Mouse (Mus musculus): ENCODE measurements at regions not wholly inside any gene's neighbourhood (a gene's known extent, or its start where the extent isn't known, plus 50 kb on each side); places are given as distances from the start of the nearest gene placed in this dataset.
A peak's percentile ranks its signal among the peaks of the same experiment; 100 is the strongest.

DNA sequence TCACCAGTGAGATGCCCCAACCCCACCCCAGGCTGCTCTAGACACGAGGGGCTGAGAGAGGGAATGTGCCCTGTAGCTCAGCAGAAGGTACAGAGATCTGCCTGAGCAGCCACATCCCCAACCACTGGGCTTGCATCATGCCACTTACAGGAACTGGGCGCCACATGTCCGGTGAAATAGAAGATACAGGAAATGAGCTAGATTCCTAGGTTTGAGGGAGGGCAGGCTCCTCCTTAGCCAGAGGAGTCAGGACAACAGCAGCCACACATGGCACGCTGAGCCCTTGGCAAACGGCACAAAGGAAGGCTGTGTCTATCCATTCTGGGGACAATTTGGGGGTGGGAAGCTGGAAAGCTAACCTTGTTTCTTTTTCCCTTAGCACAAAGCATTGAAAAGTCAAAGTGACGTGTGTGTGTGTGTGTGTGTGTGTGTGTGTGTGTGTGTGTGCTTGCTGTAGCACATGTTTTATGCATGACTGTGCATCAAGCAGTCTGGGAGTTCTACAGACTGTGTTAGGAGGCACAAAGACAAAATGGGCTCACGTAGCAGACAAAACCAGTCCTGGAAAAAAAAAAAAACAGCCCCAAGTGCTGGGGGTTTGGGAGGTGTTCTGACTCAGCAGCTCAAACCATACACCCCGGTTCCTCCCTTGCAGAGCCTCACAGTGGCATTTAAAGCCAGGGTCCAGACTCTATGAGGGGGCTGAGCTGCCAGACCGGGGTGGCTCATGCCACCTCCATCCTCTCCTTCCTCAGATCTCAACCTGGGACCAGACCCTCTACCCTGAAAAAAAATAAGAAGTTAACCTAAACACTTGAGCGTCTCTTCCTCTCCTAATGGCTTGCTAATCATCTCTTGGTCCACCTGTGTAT, 343.7 kb upstream of the Smim15 start:
- no peak for DNase-seq (ENCODE audit: low spot score)

DNA sequence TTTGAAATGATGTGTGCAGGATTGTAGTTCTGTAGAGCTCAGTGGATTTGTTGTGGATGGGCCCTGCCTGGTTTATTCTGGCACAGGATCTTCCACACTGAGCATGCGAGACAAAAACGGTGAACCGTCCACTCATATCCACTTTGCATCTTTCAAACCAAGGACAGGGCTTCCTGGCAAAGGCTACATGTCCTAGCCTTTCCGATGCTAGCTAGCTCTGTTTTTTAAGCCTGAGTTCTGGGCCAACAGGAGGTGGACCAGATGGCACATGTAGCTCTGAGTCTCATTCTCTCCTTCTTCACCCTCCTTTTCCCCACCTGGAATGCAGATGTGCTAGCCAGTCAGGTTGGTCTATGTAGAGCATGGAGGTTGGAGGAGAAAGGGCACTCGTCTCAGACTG, 345.0 kb upstream of the Smim15 start:
- DNase-seq (ENCODE audit: low spot score): no peak

DNA sequence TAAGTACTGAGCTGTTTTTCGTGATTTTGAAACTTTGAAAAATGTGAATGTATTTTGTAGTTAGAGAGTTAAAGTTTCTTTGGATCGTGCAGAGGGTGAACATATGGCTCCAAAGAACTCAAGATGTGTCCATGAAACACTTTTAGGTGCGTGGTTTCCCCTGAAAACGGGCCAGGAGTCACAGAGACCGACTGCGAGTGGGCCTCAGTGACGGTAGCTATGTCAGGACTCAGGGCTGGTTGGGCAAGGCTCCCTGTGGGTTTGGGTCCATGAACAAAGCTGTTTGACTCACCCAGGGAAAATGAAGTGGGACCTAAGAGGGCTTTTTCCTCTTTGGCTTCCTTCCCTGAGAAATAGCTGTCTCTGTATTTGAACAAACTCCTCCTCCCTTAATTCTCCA, 345.9 kb upstream of the Smim15 start:
- DNase-seq (ENCODE audit: low spot score): no peak

DNA sequence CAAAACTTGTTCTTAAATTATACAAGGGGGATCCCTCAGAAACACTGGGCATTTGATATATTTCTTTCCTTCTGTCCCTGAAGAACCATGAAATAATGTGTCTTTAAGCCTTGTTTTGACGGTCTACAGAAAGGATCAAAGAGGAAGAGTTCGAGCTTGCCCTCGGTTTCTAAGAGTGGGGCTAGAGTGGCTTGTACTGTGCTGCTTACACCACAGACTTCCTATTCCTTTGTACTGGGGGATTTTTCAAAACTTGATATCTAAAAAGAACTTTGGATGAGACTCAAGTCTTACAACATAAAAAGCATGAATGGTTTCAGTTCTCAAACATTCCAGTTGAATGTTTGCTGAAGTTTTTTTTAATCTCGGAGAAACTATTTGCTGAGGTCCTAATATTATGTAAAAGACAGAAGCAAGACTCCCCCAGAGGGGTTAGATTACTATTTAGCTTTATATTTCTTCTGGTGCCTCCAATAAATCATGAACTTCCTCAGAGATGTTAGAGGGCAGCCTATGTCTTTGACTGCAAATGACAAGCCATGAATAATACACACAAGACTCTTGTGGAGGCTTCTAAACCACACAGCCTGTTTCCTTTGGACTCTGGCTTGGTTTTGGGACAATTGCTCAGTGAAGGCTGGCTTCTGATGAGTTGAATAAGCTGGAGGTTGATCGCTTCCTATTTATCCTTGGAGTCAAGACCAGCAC, 352.0 kb upstream of the Smim15 start:
- no peak for DNase-seq (ENCODE audit: low spot score)

DNA sequence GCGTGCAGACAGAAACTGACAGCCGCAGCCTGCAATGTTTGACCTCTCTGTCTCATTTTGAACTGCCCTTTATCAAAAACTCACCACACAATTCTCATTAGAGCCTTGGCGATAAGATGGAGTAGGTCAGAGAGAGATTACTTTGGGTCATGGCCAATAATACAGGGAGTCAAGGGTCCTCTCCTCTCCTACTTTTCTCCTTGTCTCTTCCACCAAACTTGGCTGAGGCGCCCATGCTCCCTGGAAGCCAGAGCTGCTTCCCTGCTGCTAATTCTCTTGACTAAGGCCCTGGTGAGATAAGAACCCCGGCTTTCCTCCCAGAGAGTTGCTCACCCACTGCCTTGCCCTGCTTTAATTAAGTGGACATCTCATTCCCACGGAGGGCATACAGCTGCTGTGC, 355.3 kb upstream of the Smim15 start:
- no peak for DNase-seq (ENCODE audit: low spot score)

DNA sequence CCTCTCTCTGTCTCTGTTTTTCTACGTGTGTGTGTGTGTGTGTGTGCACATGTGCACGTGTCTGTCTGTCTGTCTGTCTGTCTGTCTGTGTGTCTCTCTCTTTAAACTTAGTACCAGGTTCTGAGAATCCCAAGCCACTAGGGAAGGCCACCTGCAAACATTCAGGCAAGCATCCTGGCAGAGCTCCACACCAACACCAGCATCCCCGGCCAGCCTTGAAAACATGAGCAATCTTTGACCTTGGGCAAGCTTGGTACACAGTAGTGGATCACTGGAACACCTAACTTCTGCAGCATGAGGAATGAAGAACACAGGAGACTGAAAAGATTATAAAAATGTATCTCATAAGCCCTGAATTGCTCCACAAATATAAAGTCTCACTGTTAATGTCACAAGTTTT, 359.0 kb upstream of the Smim15 start:
- DNase-seq (ENCODE audit: low spot score): no peak

DNA sequence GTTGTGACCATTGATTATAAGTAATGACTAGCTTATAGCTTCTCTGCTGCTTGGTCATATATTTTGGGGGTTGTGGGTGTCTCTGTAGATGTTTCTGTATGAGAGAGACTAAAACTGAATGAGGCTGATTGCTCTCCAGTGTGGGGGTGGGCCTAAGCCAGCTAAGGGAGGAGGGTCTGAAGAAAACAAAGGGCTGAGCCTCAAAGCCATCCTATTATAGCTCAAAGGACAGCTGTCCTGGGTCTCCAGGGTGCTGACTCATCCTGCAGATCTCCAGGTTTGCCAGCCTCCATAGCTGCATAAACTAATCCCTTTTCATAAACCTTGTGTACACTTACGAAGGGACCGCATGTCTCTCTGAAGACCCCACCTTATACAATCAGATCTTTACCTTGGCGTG, 360.3 kb upstream of the Smim15 start:
- no peak for DNase-seq (ENCODE audit: low spot score)

DNA sequence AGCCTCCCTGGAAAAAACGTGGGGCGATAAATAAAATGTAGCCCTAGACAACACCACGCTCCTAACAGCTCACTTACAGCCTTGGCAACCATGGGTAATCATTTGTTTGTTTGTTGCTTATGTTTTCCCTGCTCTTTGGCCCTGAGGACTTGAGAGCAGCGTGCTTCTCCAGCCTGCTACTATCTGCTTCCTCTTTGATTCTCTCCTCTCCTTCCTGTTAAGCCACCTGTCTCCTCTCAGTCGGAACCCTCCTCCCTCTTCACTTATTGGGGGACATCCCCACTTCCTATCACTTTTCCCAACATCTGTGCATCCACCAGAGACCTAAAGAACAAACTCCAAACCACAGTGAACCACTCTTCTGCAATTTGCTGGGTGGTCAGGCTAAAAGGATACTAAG, 362.5 kb upstream of the Smim15 start:
- no peak for DNase-seq (ENCODE audit: low spot score)

DNA sequence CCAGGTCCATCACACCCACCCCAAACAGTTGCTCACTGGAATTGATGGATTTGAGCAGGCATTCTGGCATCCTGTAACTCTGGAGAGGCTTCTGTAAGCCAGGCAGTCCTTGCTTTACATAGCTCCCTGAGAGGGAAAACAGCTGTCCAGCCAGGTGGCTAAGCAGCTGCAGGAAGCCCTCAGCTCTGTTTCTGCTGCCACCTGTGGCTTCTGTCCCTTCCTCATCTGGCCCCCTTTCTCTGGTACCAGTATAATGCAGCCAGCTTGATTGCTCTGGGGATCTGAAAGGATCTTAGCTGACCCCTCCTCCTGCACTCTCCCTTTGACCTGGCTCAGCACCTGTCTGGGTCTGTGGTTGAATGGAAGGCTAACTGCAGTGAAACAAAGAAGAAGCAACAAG, 365.4 kb upstream of the Smim15 start:
- no peak for DNase-seq (ENCODE audit: low spot score)

DNA sequence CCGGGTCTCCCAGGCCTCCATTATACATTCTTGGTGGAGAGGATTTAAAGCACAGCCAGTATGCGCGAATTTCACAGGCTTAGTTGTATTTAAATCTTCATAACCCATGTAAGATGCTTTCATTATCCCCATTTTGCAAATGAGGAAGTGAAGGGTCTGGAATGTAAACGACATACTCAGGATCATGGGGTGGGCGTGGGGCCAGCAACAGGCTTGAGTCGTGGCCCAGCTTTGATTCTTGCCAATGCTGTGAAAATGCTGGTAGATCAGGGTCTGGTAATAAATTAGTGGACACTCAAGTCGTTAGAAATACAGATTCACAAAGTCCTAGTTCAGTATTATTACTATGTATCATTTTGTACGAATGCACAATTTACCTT, 367.2 kb upstream of the Smim15 start:
- DNase-seq (ENCODE audit: low spot score): no peak

DNA sequence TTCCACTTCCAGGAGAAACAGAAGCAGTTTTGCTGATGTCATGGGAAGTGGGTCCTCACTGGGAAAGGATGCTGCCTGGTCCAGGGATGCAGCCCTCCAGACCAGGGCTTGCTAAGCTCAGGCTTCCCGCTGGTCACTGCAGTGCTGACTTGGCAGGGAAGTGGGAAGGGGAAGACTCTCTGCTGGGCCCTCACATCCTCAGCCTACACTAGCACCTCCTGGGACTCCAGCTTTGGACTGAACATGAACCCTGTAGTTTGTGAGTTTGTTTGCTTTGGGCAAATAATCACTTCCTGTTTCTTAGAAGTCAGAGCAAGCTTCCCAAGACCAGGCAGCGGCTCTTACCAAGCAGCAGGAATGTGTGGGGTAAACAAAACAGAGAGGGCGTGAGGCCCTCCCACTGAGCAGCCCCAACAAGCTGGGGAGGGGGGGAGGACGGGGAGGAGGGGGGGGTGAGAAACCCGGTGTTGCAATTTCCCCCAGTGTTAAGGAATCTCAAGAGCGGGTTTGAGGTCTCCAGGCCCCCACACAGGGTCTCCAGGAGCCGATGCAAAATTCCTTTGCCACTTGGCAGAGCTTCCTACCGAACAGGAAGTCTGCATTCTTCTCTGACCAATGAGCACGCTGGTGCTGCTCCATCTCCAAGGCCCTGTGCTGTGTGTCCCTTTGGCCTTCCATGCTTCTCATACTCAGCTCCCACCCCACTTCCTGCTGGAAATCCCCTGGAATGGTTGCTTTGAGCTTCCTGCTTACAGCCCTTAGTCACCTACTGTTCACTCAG, 367.7 kb upstream of the Smim15 start:
- DNase-seq (ENCODE audit: low spot score): no peak

DNA sequence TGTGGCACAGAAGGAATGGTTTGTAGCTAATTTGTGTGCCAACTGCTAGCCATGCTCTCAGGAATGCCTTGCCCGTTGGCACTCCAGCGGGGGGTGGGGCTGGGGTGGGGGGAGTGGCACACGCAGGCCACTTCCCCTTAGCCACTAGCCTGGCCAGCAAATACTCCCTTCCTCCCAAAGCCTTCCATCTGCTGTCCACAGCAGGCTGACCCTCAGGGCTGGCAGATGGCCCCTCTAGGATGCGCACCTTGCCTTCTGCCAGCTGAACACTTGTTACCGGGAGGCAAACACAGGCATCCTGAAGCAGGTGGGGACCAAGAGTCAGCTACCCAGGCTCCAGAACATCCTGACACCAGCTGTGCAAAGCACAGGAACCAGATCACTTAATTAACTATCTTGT, 372.1 kb upstream of the Smim15 start:
- no peak for DNase-seq (ENCODE audit: low spot score)

DNA sequence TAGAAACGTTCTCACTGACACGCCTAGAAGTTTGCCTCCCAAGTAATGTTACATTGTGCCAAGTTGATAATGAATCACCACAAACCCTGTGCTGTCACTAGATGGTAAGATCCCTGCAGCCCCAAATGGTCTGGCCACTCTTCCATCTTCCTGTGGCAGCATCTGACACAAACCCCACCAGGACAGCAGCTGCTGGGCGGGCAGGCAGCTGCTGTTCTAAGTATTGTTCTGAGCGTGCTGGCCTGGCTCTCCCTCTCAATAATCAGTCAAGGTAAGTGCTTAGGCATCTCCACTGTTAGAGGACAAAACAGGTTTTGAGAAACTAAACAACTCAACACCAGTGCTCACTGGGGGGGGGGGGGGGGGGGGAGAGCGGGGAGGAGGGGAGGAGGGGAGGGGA, 375.7 kb upstream of the Smim15 start:
- DNase-seq (ENCODE audit: low spot score): no peak

DNA sequence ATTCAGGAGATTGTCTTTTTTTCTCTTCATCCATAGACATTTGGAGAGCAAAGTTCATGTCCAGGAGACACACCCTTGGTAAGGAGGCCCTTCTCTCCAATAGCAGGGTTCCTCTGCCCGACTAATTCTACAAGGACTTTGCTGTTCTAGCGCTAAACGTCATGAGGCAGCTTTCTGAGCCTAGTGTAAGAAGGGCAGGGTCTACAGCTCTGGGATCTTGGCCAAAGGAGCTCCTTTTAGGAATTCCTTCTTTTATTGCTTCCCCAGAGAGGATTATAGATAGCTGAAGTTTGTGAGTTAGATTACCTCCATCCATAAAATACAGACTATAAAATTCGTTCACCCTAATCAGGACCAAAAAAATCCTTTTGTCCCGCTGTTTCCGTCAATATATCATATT, 378.5 kb upstream of the Smim15 start:
- no peak for DNase-seq (ENCODE audit: low spot score)

DNA sequence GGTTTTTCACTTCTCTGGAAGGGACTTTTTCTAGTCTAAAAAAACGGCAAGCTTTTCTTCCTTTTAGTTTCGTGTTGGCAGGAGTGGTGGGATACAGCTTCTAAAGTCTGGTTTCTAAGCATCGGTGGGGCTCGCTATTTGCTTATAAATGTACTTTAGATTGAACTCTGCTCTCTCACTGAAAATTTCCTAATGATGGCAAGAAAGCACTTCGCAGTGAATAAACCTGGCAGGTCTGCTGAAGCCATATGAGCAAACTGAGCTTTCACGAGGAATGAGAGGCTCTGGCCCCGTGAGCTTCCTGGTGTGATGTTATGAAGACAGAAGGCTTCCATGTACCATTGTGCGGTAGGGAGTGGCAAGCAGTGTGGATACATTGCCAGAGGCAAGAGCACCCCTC, 380.0 kb upstream of the Smim15 start:
- DNase-seq (ENCODE audit: low spot score): no peak

DNA sequence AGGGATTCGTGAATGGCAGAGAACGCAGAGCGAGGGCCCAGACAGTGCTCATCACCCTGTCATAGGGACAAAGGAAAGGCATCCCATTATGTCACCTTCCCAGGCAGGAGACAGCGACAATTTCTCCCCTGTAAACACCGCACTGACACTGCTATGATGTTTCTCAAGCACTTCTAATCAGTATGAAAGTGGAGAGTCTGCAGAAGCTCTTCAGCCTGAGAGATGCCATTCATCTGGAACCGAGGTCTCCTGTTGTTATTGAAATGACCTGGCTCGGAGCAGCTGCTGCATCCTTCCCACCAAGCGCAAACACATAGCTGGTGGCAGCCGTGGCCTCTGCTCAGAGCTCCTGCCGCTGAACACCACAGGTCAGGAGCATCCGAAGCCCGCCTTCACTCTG, 380.5 kb upstream of the Smim15 start:
- DNase-seq (ENCODE audit: low spot score): no peak

DNA sequence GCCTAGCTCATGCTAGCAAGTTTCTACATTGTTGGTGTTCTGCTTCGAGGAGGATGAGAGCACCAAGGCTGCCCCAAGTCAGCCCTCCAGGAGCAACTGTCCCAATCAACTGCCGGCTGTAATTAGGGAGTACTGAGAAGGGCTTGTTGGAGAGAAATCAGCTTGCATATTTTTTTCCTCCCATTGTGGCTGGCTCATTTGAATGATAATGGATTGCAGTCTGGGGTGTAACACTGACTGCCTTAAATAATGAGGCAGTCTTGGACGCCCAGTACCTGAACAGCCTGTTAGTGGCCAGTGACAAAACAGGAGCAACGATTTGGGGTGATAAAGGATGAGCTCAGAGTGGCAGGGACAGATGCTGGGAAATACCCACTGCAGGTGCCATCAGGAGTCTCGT, 382.8 kb upstream of the Smim15 start:
- DNase-seq (ENCODE audit: low spot score): no peak

DNA sequence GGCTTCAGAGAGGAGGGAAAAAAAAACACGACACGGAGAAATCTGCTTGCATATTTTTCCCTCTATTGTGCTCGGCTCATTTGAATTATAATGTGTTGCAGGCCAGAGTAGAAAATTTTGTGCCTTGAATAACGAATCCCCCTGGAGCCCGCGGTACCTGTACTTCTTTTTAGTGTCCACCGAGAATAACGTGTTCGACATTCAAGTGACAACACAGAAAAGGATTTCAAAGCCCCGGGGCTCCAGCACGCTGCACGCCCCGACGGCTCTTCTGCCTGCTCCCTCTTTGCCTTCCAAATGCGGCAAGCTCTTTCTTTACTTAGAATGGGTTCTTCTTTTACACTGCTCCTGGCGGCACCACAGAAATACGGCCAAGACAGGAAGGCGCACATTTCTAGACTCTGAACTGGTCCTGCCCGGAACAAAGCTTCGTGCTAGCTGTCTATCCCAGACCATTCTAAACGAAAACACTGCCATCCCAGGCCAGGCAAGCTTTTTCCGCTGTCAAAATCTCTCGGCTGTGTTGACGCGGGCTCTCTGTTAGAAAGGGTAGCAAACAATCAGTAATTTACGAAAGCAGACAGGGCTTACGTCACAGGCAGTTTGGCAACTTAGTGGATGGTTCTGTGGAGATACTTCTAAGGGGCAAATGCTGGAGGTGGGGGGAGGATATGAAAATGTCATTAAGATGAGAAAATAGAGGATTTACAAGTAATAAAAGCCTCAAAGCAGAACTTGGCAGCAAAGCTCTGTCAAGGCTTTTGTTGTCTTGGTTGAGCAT, 398.2 kb upstream of the Smim15 start:
- peak; percentile 38 for DNase-seq (ENCODE audit: low spot score)

DNA sequence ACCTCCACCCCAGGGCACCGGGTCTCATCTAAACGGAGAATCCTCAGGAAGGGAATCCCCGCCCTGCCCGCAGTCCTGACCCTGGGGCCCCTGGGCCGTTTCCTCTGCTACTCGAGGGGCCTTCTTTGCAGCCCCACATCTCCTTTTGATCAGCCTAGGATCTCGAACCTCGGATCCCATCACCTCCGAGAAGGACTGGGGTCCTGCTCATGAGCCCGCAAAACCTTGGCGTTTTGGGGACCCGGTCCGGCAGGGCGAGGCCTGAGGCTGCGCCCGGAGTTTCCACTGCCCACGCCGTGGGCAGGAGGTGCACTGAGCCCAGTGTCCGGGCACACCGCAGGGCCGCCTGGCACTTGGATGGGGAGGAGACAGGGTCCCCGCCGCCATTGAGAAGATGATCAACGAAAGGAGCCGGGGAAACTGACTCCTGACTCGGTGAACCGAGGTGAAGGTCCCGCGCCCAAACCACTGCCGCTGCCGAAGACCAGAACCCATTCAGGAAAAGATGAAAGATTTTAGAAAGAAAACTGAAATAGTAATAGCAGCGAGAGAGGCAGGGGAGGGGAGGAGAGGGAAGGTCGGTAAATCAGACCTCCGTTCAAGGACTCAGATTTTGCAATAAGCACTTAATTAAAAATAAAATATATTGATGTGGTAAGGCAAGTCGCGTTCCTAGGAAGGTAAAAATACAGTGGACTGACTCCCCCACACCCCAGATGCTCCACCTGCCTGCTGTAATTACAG, 399.0 kb upstream of the Smim15 start:
- no peak for DNase-seq (ENCODE audit: low spot score)

DNA sequence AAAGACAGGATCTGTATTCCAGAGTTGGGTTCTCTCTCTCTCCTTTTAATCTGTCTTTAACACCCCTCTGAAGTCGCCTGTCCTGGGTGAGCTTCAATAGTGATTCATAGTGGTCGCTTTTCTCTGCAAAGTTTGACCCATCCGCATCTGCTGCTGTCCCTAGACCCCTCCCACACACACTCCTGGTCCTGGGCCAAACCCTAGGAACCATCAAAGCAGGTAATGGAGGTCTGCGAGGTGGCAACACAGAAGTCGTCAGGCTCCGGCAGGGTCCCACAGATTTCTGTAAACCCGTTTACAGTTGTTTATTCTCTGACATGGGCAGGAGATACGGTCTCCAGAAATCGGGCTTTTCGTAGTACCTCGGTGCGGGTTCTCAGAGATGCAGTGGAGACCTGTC, 399.5 kb upstream of the Smim15 start:
- no peak for DNase-seq (ENCODE audit: low spot score)

DNA sequence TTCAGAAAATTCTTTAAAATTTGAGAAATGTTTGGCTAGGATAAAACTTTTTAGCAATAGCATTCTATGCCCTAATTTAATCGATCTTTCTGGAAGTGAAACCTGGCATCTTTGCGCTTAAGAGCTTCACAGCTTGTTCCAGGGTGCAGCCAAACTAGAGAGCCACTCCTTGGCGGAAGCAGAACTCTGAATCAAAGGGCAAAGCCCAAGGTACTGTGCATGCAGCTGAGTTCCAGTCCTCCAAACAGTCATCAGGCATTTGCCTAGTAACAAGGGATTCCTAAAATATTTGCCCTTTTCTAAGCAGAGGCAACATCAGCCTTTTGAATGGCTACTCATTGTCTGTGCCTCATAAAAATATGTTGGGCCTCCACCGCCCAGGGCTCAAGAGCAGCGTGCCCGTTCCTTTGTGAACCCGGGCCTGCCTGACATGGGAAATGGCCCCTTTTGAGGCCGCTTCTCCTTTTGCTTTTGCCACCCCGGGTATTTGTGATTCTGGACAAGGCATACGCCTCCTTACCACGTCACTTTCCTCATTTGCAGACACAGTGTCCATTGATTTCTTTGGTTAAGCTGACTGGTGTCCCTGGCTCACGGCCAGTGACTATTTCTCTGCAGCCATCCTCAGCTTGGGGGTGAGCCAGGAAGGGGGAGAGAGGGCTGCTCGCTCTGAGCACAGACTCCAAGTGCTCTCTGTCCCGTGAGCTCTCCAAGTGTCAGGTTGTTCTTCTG, 402.2 kb upstream of the Smim15 start:
- peak; percentile 32 for DNase-seq (ENCODE audit: low spot score)

Data from layer of hippocampus, adult 9-10 months (tissue).